18 mouse cellular contexts compared by ENCODE assay signal in genomic region chr11:118807511-118807910, GRCm38 (mm10).
A peak's percentile ranks its signal among the peaks of the same experiment; 100 is the strongest.
DNase-seq lines count a peak whose midpoint lies in the region; ATAC-seq and TF ChIP-seq lines count a peak whose summit lies in the region.
"Had no signal": no experiment of that assay in that cellular context is flagged by ENCODE, and none has a peak within 500 bp of the region (broad histone marks: within the 10 kb centered on the region; RNA-seq: fewer than 3 reads in every experiment).

No protein-coding gene starts in this region.

- 61% methylated on average over 15 of the region's 15 CpGs for WGBS in hindbrain, embryonic 16.5 days
- 46% methylated on average over 15 of the region's 15 CpGs for WGBS in neural tube, embryonic 14.5 days
- WGBS in thymus, adult 2 months = 60% methylated on average over 15 of the region's 15 CpGs

- H3K9me3 ChIP-seq in hindbrain, embryonic 16.5 days (ENCODE audit: control insufficient read depth, low read length) = no peaks in the 10 kb centered on the region
- no peaks in the 10 kb centered on the region for H3K9me3 ChIP-seq in neural tube, embryonic 14.5 days (ENCODE audit: control insufficient read depth, low read length)
- H3K9me3 ChIP-seq: liver, embryonic 13.5 days had no signal

- no peak for TF ChIP-seq POLR2A in thymus, adult 2 months (IDR thresholded peaks at IDR 0.05; ENCODE audit: control insufficient read depth, extremely low read depth, insufficient read depth, low read length, poor library complexity)

- no peak for TF ChIP-seq CTCF in left cerebral cortex, adult 2 months (IDR thresholded peaks at IDR 0.05)
- TF ChIP-seq CTCF in thymus, adult 2 months (IDR thresholded peaks at IDR 0.05; ENCODE audit: borderline replicate concordance, control insufficient read depth, extremely low read depth, insufficient read depth, low read length, poor library complexity) = no peak

- peaks cover 9% of the 10 kb centered on the region for H3K4me1 ChIP-seq in hindbrain, embryonic 16.5 days (ENCODE audit: control insufficient read depth, insufficient read depth, low read depth, low read length)
- H3K4me1 ChIP-seq in neural tube, embryonic 14.5 days (ENCODE audit: control insufficient read depth, insufficient read depth, low read length) = peaks cover 15% of the 10 kb centered on the region; the same call in 1 of the 2 replicates
- no peaks in the 10 kb centered on the region for H3K4me1 ChIP-seq in thymus, adult 2 months (replicated peaks; ENCODE audit: control insufficient read depth, insufficient read depth, low read length)
- H3K4me1 ChIP-seq: liver, embryonic 13.5 days had no signal

- no peak for DNase-seq in left cerebral cortex, adult 2 months (ENCODE audit: extremely low spot score in 1 of 2, low spot score in 2 of 2)
- DNase-seq in left cerebral cortex, postnatal 10 days (ENCODE audit: extremely low spot score in 1 of 2, low spot score in 2 of 2) = no peak
- peak; percentile 36 for DNase-seq in embryo, embryonic 11 days
- no peak for DNase-seq in thymus, postnatal 4 days
- DNase-seq in thymus, adult 2 months = no peak
- DNase-seq: adrenal gland, postnatal 36 days; forebrain, postnatal 0 days; gastrocnemius, postnatal 10 days; kidney, adult 9 months; kidney, postnatal 36 days; liver, embryonic 13.5 days; retina, postnatal 1 day; right cerebral cortex, postnatal 4 days had no signal

- no peak overlapping the region for H3K4me3 ChIP-seq in left cerebral cortex, adult 2 months
- no peak overlapping the region for H3K4me3 ChIP-seq in hindbrain, embryonic 16.5 days (ENCODE audit: low read length)
- no peak overlapping the region for H3K4me3 ChIP-seq in neural tube, embryonic 14.5 days (ENCODE audit: low read depth, low read length)
- no peak overlapping the region for H3K4me3 ChIP-seq in thymus, adult 2 months (ENCODE audit: control insufficient read depth, insufficient read depth, low read length)
- H3K4me3 ChIP-seq: erythroblast, embryonic 14.5 days; liver, embryonic 13.5 days had no signal

- H3K27ac ChIP-seq in left cerebral cortex, adult 2 months = peak overlapping the region; percentile 64
- H3K27ac ChIP-seq in hindbrain, embryonic 16.5 days (ENCODE audit: low read depth, low read length) = peak overlapping the region; percentile 48
- peak overlapping the region; percentile 66 for H3K27ac ChIP-seq in neural tube, embryonic 14.5 days (ENCODE audit: low read depth, low read length)
- no peak overlapping the region for H3K27ac ChIP-seq in thymus, adult 2 months (ENCODE audit: control insufficient read depth, insufficient read depth, low read length)
- H3K27ac ChIP-seq: liver, embryonic 13.5 days had no signal

- no peak overlapping the region for H3K4me2 ChIP-seq in hindbrain, embryonic 16.5 days (ENCODE audit: low read length)
- H3K4me2 ChIP-seq in neural tube, embryonic 14.5 days (ENCODE audit: low read depth, low read length) = no peak overlapping the region
- H3K4me2 ChIP-seq: liver, embryonic 13.5 days had no signal

- peak; percentile 35 for ATAC-seq in hindbrain, embryonic 16.5 days
- ATAC-seq in neural tube, embryonic 14.5 days (ENCODE audit: low read depth) = no peak
- ATAC-seq: forebrain, postnatal 0 days; inflammation-experienced regulatory T-cells, adult 6 months; midbrain, embryonic 16.5 days had no signal

- no peaks in the 10 kb centered on the region for H3K27me3 ChIP-seq in hindbrain, embryonic 16.5 days (replicated peaks; ENCODE audit: control insufficient read depth, insufficient read depth, low read length)
- H3K27me3 ChIP-seq in neural tube, embryonic 14.5 days (ENCODE audit: control insufficient read depth, insufficient read depth, low read length) = no peaks in the 10 kb centered on the region
- no peaks in the 10 kb centered on the region for H3K27me3 ChIP-seq in thymus, adult 2 months (ENCODE audit: control insufficient read depth, insufficient read depth, low read length)
- H3K27me3 ChIP-seq: liver, embryonic 13.5 days had no signal

- no peak overlapping the region for H3K9ac ChIP-seq in hindbrain, embryonic 16.5 days (ENCODE audit: low read depth, low read length)
- no peak overlapping the region for H3K9ac ChIP-seq in neural tube, embryonic 14.5 days (replicated peaks; ENCODE audit: low read depth, low read length)
- H3K9ac ChIP-seq: forebrain, postnatal 0 days; liver, embryonic 13.5 days had no signal

- intact Hi-C loops in left cerebral cortex, adult 2 months (cut with DNase I) = no loop called here
- intact Hi-C loops in left cerebral cortex, postnatal 10 days (cut with DNase I) = no loop called here

- H3K36me3 ChIP-seq in hindbrain, embryonic 16.5 days (ENCODE audit: control insufficient read depth, insufficient read depth, low read length) = no peaks in the 10 kb centered on the region
- no peaks in the 10 kb centered on the region for H3K36me3 ChIP-seq in neural tube, embryonic 14.5 days (ENCODE audit: control insufficient read depth, insufficient read depth, low read length)
- no peaks in the 10 kb centered on the region for H3K36me3 ChIP-seq in thymus, adult 2 months (ENCODE audit: control insufficient read depth, insufficient read depth, low read length)
- H3K36me3 ChIP-seq: liver, embryonic 13.5 days had no signal
